Mouse (Mus musculus): ENCODE results near the gene Pate2.

Pate2 gene

GRCm38 (mm10) chr9:35569571-35570534 lies at the start of gene Pate2, which contains the start of gene Hyls1:
Pate2 (plus strand) TSS chr9:35570284.
Hyls1 (minus strand) TSS chr9:35570398.
- ATAC-seq (ENCODE audit: low TSS enrichment), result peak; percentile 96

GRCm38 (mm10) chr9:35520631-35521348 lies 49.3 kb upstream of the Pate2 start:
- ATAC-seq (ENCODE audit: low TSS enrichment), result no peak

GRCm38 (mm10) chr9:35522241-35522640 lies 47.8 kb upstream of the Pate2 start:
- ATAC-seq (ENCODE audit: low TSS enrichment), result no peak

GRCm38 (mm10) chr9:35522821-35523515 lies 47.1 kb upstream of the Pate2 start:
- ATAC-seq (ENCODE audit: low TSS enrichment), result no peak

DNA sequence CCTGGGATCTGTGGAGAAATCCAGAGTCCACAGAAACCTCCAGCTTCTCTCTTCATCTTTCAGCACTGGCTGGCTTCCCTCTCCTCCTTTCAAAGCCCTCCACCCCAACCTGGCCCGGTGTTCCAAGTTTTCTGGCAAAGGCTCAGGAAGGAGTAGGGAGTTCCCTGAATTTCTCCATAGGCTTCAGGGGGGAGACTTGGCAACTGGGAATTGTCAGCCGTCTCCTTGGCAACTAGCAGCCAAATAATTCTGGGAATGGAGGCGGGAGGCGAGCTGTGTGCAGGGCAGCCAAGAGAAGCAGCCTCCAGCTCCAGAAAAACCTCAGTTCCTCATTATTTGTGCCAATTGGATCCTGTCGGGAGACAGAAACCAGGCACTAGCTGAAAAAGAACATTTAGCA lies 46.5 kb upstream of the Pate2 start:
- peak; percentile 97 for ATAC-seq (ENCODE audit: low TSS enrichment)

- ATAC-seq (ENCODE audit: low TSS enrichment), result peak; percentile 97
Measured at GRCm38 (mm10) chr9:35523941-35524411, 46.1 kb upstream of the Pate2 start.

DNA sequence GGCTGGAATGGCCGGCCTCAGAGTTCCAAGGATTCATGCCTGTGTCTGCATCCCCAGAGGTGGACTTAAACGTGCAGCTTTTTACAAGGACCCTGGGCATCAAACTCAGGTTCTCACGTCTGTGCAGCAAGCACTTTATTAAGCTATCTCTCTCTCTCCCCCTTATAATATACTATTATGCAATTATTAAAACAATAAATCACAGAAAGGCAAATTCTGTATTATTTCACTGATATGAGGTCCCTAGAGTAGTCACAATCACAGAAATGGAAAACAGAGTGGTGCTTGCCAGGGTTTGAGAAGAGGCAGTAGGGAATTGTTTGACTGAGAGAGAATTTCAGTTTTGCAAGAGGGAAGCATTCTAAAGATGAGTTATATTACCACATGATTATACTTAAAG lies 40.9 kb upstream of the Pate2 start:
- ATAC-seq (ENCODE audit: low TSS enrichment), result no peak

DNA sequence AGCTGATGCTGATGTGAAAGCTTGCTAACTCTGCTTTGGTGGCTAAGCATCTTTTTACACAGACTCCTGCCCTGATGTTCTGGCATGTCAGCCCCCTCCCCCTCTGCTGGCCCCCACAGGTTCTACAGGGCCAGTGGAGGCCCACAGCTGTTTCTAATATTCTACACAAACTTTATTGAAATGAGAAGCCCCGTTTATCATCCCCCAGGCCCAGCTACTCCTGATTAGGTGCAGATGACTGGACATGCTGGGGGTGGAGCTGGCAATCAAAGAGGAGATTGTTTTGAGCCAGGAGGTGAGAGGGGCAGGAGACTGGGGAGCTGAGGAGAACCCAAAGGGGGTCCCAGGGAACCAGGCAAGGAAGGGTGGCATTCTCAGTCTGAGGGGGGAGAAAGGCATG lies 40.3 kb upstream of the Pate2 start:
- ATAC-seq (ENCODE audit: low TSS enrichment), result no peak

DNA sequence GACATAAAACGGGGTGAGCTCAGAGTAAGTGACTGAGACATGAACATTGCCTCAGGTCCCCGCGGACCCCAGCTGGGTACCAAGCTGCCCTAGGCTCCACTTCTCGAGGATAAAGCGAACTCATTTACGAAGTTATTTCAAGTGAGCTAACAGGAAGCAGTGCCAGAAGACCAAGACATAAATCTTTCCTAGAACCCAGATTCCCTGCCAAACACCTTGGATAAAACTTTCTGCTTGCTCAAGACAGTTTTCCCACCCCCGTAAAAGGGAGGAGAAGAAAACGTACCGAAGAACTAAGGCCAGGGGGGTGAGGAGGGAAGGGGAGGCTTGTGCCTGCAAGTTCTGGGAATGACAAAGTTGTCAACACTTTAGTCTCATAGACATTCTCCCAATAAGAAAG lies 36.8 kb upstream of the Pate2 start:
- ATAC-seq (ENCODE audit: low TSS enrichment), result no peak

DNA sequence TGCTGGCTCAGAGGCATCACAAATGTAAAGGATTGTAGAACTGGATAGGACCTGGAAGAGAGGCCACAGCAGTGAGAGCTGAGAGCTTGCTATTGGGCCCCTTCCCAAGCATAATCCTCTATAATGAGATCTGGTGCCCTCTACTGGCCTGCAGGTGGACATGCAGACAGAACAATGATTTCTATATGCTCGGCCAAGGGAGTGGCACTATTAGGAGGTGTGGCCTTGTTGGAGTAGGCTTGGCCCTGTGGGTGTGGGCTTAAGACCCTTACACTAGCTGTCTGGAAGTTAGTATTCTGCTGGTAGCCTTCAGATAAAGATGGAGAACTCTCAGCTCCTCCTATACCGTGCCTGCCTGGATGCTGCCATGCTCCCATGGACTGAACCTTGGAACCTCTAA lies 35.0 kb upstream of the Pate2 start:
- ATAC-seq (ENCODE audit: low TSS enrichment), result peak; percentile 90

GRCm38 (mm10) chr9:35535876-35536275 lies 34.2 kb upstream of the Pate2 start:
- ATAC-seq (ENCODE audit: low TSS enrichment), result no peak

GRCm38 (mm10) chr9:35539001-35539750 lies 30.9 kb upstream of the Pate2 start:
- ATAC-seq (ENCODE audit: low TSS enrichment), result no peak

GRCm38 (mm10) chr9:35541024-35541423 lies 29.1 kb upstream of the Pate2 start:
- no peak for ATAC-seq (ENCODE audit: low TSS enrichment)

- ATAC-seq (ENCODE audit: low TSS enrichment), result peak; percentile 81
Measured at GRCm38 (mm10) chr9:35541488-35541887, 28.6 kb upstream of the Pate2 start.

GRCm38 (mm10) chr9:35541941-35542340 lies 28.1 kb upstream of the Pate2 start:
- no peak for ATAC-seq (ENCODE audit: low TSS enrichment)

DNA sequence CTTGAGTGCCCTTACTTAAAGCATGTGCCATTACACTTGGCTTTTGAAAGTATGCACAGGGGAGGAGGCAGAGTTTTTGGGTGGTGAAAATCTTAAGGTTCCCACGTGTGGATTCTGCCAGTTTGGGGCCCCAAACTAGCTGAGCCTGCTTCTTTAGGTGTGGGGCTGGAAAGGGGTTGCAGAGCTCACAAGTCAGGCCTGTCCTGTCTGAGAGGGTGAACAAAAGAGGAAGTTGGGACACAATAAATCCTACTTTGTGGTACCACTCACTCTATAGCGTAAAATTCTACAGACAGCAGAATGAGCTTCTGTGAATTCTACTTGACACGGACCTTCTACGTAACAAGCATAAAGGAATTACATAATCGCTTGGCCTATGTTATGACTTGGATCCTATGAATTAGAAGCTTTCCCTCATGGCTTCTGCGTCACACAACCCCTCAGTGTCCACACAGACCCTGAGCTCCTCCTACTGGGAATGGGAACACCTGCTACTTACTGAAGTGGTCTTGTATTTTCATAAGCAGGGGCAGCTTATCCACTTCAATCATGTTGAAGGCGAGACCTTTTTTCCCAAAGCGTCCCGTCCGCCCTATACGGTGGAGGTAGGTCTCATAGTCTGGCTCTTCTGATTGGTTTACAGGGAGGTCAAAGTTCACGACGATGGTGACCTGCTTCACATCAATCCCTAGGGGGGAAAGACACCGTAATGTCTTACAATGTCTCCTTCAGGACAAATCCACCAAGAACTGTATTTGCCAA lies 26.8 kb upstream of the Pate2 start:
- no peak for ATAC-seq (ENCODE audit: low TSS enrichment)

DNA sequence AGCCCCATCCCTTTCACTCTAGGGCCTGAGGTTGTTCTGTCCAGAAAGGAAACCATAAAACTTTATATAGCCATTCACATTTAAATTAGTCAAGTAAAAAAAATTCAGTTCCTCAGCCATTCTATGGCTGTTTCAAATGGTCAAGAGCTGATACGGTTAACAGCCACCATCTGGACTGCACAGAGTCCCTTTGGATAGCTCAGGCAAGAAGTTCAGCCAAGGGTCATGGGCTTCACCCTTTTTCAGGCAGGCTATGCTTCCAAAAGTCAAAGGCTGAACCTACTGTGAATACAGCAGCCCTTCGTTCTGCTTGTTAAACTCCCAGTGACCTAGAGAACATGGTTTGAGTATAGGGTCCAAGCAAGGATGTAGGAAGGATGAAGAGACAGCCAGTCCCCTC lies 25.4 kb upstream of the Pate2 start:
- ATAC-seq (ENCODE audit: low TSS enrichment), result no peak

- peak; percentile 81 for ATAC-seq (ENCODE audit: low TSS enrichment)
Measured at GRCm38 (mm10) chr9:35545704-35546103, 24.4 kb upstream of the Pate2 start.

- ATAC-seq (ENCODE audit: low TSS enrichment), result no peak
Measured at GRCm38 (mm10) chr9:35546745-35547144, 23.3 kb upstream of the Pate2 start.

GRCm38 (mm10) chr9:35548455-35548854 lies 21.6 kb upstream of the Pate2 start:
- no peak for ATAC-seq (ENCODE audit: low TSS enrichment)

Data from frontal cortex, adult (tissue).